Mouse (Mus musculus): ENCODE results near the gene Hbb-bt. TPM values are rescaled to one million over a fixed set of nuclear protein-coding genes. Genes with fewer than 3 reads are reported as not detected.
"Not testable (repeated sequence)": the region's sequence is repeated elsewhere in the genome, so short reads cannot be mapped to it uniquely, and the experiment has no call there.

The Hbb-bt gene
- total RNA-seq, 2 experiments from 2014 or later = 30.9 to 57.0 TPM

DNA sequence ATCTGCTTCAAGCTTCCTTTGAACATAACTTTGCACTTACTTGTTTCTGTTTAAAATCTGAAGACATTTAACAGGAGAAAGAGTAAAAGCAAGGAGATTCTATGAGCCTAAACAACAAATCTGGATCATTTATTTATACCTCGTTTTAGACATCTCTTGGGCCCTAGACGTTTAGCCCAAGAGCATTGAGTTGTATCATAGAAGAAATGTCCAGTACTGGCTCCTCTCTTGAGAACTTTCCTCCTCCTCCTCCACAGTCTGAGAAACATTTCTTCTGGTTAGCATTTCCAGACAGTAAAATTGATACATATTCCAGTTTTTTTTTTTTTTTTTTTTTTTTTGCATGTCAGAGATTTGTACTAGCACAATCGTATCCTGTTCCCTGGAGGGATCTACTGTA is 22.1 kb downstream of the Hbb-bt start, which contains the start of gene Olfr67:
Gene Olfr67 (minus strand): TSS at position 101 of the 400 bp plus-strand sequence.
- H3K27ac ChIP-seq = no peak within 1 kb of the TSS
- no peak for DNase-seq (ENCODE audit: low spot score in 2 of 2)
- H3K4me3 ChIP-seq = no peak within 1 kb of the TSS
- TF ChIP-seq CTCF (conservative IDR thresholded peaks at IDR 0.05) = no peak

GRCm38 (mm10) chr7:103779598-103779997 is 34.2 kb downstream of the Hbb-bt start, which contains the start of gene Olfr68:
TSS of gene Olfr68 (minus strand) at chr7:103779698.
- no peak within 1 kb of the TSS for H3K4me3 ChIP-seq
- no peak within 1 kb of the TSS for H3K27ac ChIP-seq
- DNase-seq (ENCODE audit: low spot score in 2 of 2) = no peak
- TF ChIP-seq CTCF (conservative IDR thresholded peaks at IDR 0.05) = no peak

- H3K27ac ChIP-seq; DNase-seq (ENCODE audit: low spot score in 2 of 2); H3K4me3 ChIP-seq: not testable (repeated sequence)
Observed at GRCm38 (mm10) chr7:103777652-103778051, 36.1 kb downstream of the Hbb-bt start.

GRCm38 (mm10) chr7:103771494-103771893 is 42.3 kb downstream of the Hbb-bt start, which contains the start of gene Olfr69:
TSS of gene Olfr69 (minus strand) at chr7:103771594.
- Histone ChIP-seq H3K27ac (no peak within 1 kb of the TSS), H3K4me3 (no peak within 1 kb of the TSS)
- no peak for TF ChIP-seq CTCF (conservative IDR thresholded peaks at IDR 0.05)
- no peak for DNase-seq (ENCODE audit: low spot score in 2 of 2)

GRCm38 (mm10) chr7:103767687-103768086 is 46.1 kb downstream of the Hbb-bt start:
- not testable (repeated sequence) for H3K4me3 ChIP-seq; DNase-seq (ENCODE audit: low spot score in 2 of 2); H3K27ac ChIP-seq

Other genes with a start within 250 kb of the Hbb-bt start
- gene Olfr616, start 244.9 kb downstream of the Hbb-bt start, total RNA-seq (2021) = not detected
- not detected for gene Olfr617, start 240.9 kb downstream of the Hbb-bt start, total RNA-seq (2021)
- gene Olfr618, start 223.9 kb downstream of the Hbb-bt start, total RNA-seq (2021) = not detected
- gene Olfr619, start 213.4 kb downstream of the Hbb-bt start, total RNA-seq (2021) = not detected
- gene Olfr620, start 201.5 kb downstream of the Hbb-bt start, total RNA-seq (2021) = not detected
- gene Olfr622, start 171.3 kb downstream of the Hbb-bt start, total RNA-seq (2021) = not detected
- gene Olfr623, start 150.3 kb downstream of the Hbb-bt start, total RNA-seq (2021) = not detected
- gene Olfr624, start 142.8 kb downstream of the Hbb-bt start, total RNA-seq (2021) = under 1 TPM in 1 of 2 experiments, not detected in 1; 0.08 TPM
- gene Olfr625-ps1, start 131.3 kb downstream of the Hbb-bt start, total RNA-seq (2021) = not detected
- not detected for gene Olfr243, start 99.3 kb downstream of the Hbb-bt start, total RNA-seq (2021)
- gene Olfr628, start 83.6 kb downstream of the Hbb-bt start, total RNA-seq (2021) = not detected
- gene Olfr629, start 69.1 kb downstream of the Hbb-bt start, total RNA-seq (2021) = not detected
- not detected for gene Olfr630, start 56.7 kb downstream of the Hbb-bt start, total RNA-seq (2021)
- not detected for gene Olfr69, start 42.4 kb downstream of the Hbb-bt start, total RNA-seq (2021)
- not detected for gene Olfr68, start 34.3 kb downstream of the Hbb-bt start, total RNA-seq (2021)
- gene Olfr67, start 22.2 kb downstream of the Hbb-bt start, total RNA-seq (2021) = not detected
- 100 to 1,000 TPM; 322 to 529 TPM for gene Hbb-bs, start 14.1 kb upstream of the Hbb-bt start, total RNA-seq (2021)
- not detected for gene Hbb-bh2, start 26.5 kb upstream of the Hbb-bt start, total RNA-seq (2021)
- not detected for gene Hbb-bh1, start 29.2 kb upstream of the Hbb-bt start, total RNA-seq (2021)
- gene Hbb-y, start 39.2 kb upstream of the Hbb-bt start, total RNA-seq (2021) = not detected
- gene Olfr66, start 72.3 kb upstream of the Hbb-bt start, total RNA-seq (2021) = not detected
- not detected for gene Olfr64, start 80.5 kb upstream of the Hbb-bt start, total RNA-seq (2021)
- not detected for gene Olfr65, start 89.5 kb upstream of the Hbb-bt start, total RNA-seq (2021)
- not detected for gene Olfr631, start 114.8 kb upstream of the Hbb-bt start, total RNA-seq (2021)
- gene Olfr632, start 120.4 kb upstream of the Hbb-bt start, total RNA-seq (2021) = not detected
- not detected for gene Olfr633, start 130.4 kb upstream of the Hbb-bt start, total RNA-seq (2021)
- gene Olfr635, start 157.2 kb upstream of the Hbb-bt start, total RNA-seq (2021) = under 1 TPM; 0.05 to 0.07 TPM
- gene Olfr638, start 184.8 kb upstream of the Hbb-bt start, total RNA-seq (2021) = not detected
- gene Olfr639, start 203.3 kb upstream of the Hbb-bt start, total RNA-seq (2021) = under 1 TPM; 0.07 to 0.10 TPM
- gene Olfr640, start 211.6 kb upstream of the Hbb-bt start, total RNA-seq (2021) = not detected
- gene Olfr641, start 221.4 kb upstream of the Hbb-bt start, total RNA-seq (2021) = not detected
- gene Olfr642, start 238.7 kb upstream of the Hbb-bt start, total RNA-seq (2021) = not detected
- not detected for gene 4930516K23Rik, start 247.4 kb upstream of the Hbb-bt start, total RNA-seq (2021)

All from layer of hippocampus, adult 2 months (tissue).